Mouse (Mus musculus): Measurements from ENCODE around the gene Tmem52b. TPM values are rescaled to one million over a fixed set of nuclear protein-coding genes. Genes with fewer than 3 reads are reported as not detected.
A peak's percentile ranks its signal among the peaks of the same experiment; 100 is the strongest.

Gene Tmem52b
- polyA plus RNA-seq, 1 experiment from 2014 or later: 0.19 TPM

DNA sequence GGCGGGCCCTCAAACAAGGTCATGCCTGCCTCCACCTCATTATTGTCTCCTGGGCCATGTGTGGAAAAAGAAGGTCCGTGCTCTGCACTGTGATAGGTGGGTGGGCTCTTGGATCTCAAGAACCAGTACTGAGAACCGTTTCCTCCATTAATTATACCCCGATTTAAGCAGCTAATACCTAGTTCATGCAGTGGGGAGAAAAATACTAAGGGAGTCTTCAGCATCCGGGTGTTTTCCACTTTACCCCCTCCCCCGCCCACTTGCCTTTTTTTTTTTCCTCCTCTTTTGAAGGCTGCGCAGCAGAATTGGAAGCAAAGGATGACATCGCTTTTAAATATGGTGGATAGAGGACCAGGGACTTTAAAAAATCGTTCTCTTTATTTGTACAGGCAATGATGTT lies 21.7 kb downstream of the Tmem52b start:
- H3K4me3 ChIP-seq: peak overlapping the region; percentile 79
- H3K9me3 ChIP-seq: no peaks in the 10 kb centered on the region
- WGBS: 15% methylated on average over 9 of the region's 9 CpGs
- no peak for ATAC-seq (ENCODE audit: insufficient number of reproducible peaks, low FRiP score, low TSS enrichment, low read depth)
- H3K4me2 ChIP-seq: peak overlapping the region; percentile 93
- H3K27ac ChIP-seq: no peak overlapping the region
- H3K27me3 ChIP-seq: no peaks in the 10 kb centered on the region
- peaks cover 14% of the 10 kb centered on the region for H3K4me1 ChIP-seq
- H3K9ac ChIP-seq: 0 out of 2 replicates have a peak overlapping the region, but pooled peaks have one; percentile 57
- H3K36me3 ChIP-seq: peaks cover 12% of the 10 kb centered on the region

GRCm38 (mm10) chr6:129534627-129535190 lies 22.4 kb downstream of the Tmem52b start:
- H3K27ac ChIP-seq: no peak overlapping the region
- no peak overlapping the region for H3K9ac ChIP-seq
- H3K4me3 ChIP-seq: peak overlapping the region; percentile 79; the same call in 1 of the 2 replicates
- peaks cover 18% of the 10 kb centered on the region for H3K36me3 ChIP-seq
- H3K9me3 ChIP-seq: no peaks in the 10 kb centered on the region
- peak; percentile 31; the same call in 1 of the 2 replicates for ATAC-seq (ENCODE audit: insufficient number of reproducible peaks, low FRiP score, low TSS enrichment, low read depth)
- H3K4me2 ChIP-seq: peak overlapping the region; percentile 93
- H3K27me3 ChIP-seq: no peaks in the 10 kb centered on the region
- H3K4me1 ChIP-seq: peaks cover 14% of the 10 kb centered on the region
- WGBS: 46% methylated on average over 4 of the region's 4 CpGs

- ATAC-seq (ENCODE audit: insufficient number of reproducible peaks, low FRiP score, low TSS enrichment, low read depth): no peak
- peaks cover 14% of the 10 kb centered on the region for H3K4me1 ChIP-seq
- H3K27ac ChIP-seq: no peak overlapping the region
- H3K9ac ChIP-seq: no peak overlapping the region
- no peak overlapping the region for H3K4me3 ChIP-seq
- no peak overlapping the region for H3K4me2 ChIP-seq
- H3K27me3 ChIP-seq: no peaks in the 10 kb centered on the region
- peaks cover 28% of the 10 kb centered on the region for H3K36me3 ChIP-seq
- WGBS: 77% methylated on average over 4 of the region's 4 CpGs
- H3K9me3 ChIP-seq: no peaks in the 10 kb centered on the region
These were observed 23.4 kb downstream of the Tmem52b start for GRCm38 (mm10) chr6:129535723-129536122.

GRCm38 (mm10) chr6:129538555-129538954 lies 26.2 kb downstream of the Tmem52b start:
- Histone ChIP-seq H3K9ac (no peak overlapping the region), H3K27ac (no peak overlapping the region), H3K27me3 (no peaks in the 10 kb centered on the region), H3K4me2 (no peak overlapping the region), H3K36me3 (peaks cover 42% of the 10 kb centered on the region), H3K4me1 (peaks cover 12% of the 10 kb centered on the region), H3K4me3 (no peak overlapping the region), H3K9me3 (no peaks in the 10 kb centered on the region)
- WGBS: 81% methylated on average over 6 of the region's 6 CpGs
- ATAC-seq (ENCODE audit: insufficient number of reproducible peaks, low FRiP score, low TSS enrichment, low read depth): no peak

DNA sequence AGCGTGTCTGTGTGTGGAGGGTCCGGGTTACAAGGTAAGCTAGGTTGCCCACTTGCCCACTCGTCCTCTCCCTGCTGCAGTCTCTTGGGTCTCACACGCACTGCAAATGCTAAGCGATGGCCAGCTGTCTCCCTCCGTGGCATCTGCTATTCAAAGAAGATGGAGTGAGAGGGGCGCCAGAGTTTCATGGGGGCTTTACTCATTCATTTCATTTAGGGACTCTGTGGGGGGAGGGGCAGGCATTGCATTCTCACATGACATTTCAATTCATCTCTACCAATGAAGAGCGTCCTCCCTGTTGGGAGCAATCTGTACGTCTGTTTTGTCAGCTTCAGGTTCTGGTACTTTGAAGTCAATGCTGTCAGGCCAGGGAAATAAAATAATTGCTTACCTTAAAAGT lies 29.6 kb downstream of the Tmem52b start:
- no peak overlapping the region for H3K4me2 ChIP-seq
- no peak for ATAC-seq (ENCODE audit: insufficient number of reproducible peaks, low FRiP score, low TSS enrichment, low read depth)
- H3K27me3 ChIP-seq: no peaks in the 10 kb centered on the region
- peaks cover 42% of the 10 kb centered on the region for H3K36me3 ChIP-seq
- H3K4me3 ChIP-seq: no peak overlapping the region
- H3K9me3 ChIP-seq: no peaks in the 10 kb centered on the region
- 78% methylated on average over 9 of the region's 9 CpGs for WGBS
- H3K27ac ChIP-seq: no peak overlapping the region
- H3K9ac ChIP-seq: no peak overlapping the region
- 0 out of 2 replicates have a peak, but pooled peaks cover 3% of the 10 kb centered on the region for H3K4me1 ChIP-seq

GRCm38 (mm10) chr6:129542540-129542939 lies 30.2 kb downstream of the Tmem52b start:
- Histone ChIP-seq H3K4me1 (0 out of 2 replicates have a peak, but pooled peaks cover 3% of the 10 kb centered on the region), H3K4me2 (no peak overlapping the region), H3K27ac (no peak overlapping the region), H3K27me3 (no peaks in the 10 kb centered on the region), H3K9ac (no peak overlapping the region), H3K36me3 (peaks cover 42% of the 10 kb centered on the region), H3K4me3 (no peak overlapping the region), H3K9me3 (no peaks in the 10 kb centered on the region)
- ATAC-seq (ENCODE audit: insufficient number of reproducible peaks, low FRiP score, low TSS enrichment, low read depth): no peak
- WGBS: 90% methylated on average over 3 of the region's 3 CpGs

DNA sequence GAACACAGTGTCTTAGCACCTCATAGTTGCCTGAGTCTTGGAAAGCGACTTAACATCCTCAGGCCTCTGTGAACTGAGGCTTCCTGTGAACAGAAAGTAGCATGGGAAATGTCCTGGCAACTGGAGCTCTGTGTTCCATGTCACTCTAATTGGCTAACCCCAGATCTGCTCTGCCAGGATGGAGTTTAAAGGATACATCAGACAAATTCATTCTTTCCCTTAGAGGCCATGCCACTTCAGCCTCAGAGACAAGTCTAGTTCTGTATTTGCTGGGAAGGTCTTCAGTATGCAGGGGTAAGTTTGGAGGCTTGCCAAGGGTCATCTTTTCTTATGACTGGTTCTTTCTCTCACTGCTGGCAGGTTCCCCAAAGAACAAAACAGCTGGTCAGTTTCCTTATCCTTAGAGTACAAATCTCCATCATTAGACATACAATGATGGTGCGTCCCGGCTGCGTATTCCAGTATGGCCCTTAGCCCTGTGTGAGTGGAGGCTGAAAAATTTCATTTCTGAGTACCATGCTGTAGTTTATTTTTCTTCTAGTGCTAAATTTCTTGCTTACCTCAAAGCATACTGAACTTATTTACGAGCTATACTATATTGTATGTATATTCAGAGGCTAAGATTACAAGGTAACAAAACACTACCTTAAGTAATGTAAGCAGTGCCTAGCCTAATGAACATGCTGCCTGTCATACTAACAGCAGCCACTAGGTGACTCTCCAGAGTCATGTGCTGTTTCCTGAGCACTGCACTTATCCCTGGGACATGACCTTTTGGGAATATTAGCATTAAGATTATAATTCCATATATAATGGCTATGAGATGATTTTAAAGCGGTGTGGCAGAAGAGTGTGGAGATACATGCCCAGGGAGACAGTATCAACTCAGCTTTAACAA lies 31.6 kb downstream of the Tmem52b start:
- H3K27ac ChIP-seq: no peak overlapping the region
- no peaks in the 10 kb centered on the region for H3K9me3 ChIP-seq
- H3K4me2 ChIP-seq: no peak overlapping the region
- H3K36me3 ChIP-seq: peaks cover 31% of the 10 kb centered on the region
- 66% methylated on average over 6 of the region's 6 CpGs for WGBS
- ATAC-seq (ENCODE audit: insufficient number of reproducible peaks, low FRiP score, low TSS enrichment, low read depth): no peak
- H3K27me3 ChIP-seq: no peaks in the 10 kb centered on the region
- H3K4me3 ChIP-seq: no peak overlapping the region
- 0 out of 2 replicates have a peak, but pooled peaks cover 3% of the 10 kb centered on the region for H3K4me1 ChIP-seq
- H3K9ac ChIP-seq: no peak overlapping the region

DNA sequence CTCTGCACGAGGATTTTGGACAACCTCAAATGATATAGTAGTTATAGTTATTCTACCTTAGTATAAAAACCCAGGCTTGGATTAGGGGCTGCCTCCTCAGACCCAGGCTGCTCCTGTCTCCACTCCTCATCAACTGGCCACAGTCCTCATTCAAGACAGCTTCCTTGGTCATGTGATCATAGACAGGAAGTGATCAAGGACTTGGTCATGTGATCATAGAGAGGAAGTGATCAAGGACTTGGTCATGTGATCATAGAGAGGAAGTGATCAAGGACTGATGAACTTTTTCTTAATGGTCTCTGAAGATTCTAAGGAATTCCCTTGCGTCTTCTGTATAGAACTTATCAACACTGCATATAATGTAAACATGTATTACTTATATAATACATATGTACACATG lies 34.9 kb downstream of the Tmem52b start:
- H3K9me3 ChIP-seq: no peaks in the 10 kb centered on the region
- H3K4me1 ChIP-seq: 0 out of 2 replicates have a peak, but pooled peaks cover 3% of the 10 kb centered on the region
- ATAC-seq (ENCODE audit: insufficient number of reproducible peaks, low FRiP score, low TSS enrichment, low read depth): no peak
- 76% methylated on average over 2 of the region's 2 CpGs for WGBS
- H3K9ac ChIP-seq: no peak overlapping the region
- no peak overlapping the region for H3K27ac ChIP-seq
- H3K4me3 ChIP-seq: no peak overlapping the region
- no peaks in the 10 kb centered on the region for H3K27me3 ChIP-seq
- no peak overlapping the region for H3K4me2 ChIP-seq
- no peaks in the 10 kb centered on the region for H3K36me3 ChIP-seq

DNA sequence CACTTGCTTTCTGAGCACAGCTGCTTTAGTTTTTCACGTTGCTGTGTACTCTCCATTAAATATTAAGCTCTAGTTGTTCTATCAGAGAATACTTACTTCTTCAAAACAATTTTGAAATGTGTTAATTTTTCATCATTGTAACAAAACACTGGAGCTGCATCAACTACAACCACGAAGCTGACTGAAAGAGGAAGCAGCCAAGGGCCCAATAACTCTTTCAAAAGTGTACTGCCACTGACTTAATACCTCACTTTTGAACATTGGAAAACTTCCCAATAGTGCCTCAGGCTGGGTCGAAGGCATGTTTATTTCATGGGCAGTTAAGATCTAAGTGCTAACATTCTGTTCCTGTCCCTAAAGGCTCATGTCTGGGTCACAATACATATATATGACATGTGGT lies 35.7 kb downstream of the Tmem52b start:
- H3K4me1 ChIP-seq: 0 out of 2 replicates have a peak, but pooled peaks cover 3% of the 10 kb centered on the region
- 54% methylated on average over 3 of the region's 3 CpGs for whole genome bisulfite sequencing
- H3K4me2 ChIP-seq: no peak overlapping the region
- no peak overlapping the region for H3K4me3 ChIP-seq
- H3K27ac ChIP-seq: no peak overlapping the region
- no peak overlapping the region for H3K9ac ChIP-seq
- no peaks in the 10 kb centered on the region for H3K27me3 ChIP-seq
- no peaks in the 10 kb centered on the region for H3K36me3 ChIP-seq
- no peaks in the 10 kb centered on the region for H3K9me3 ChIP-seq
- ATAC-seq (ENCODE audit: insufficient number of reproducible peaks, low FRiP score, low TSS enrichment, low read depth): no peak

GRCm38 (mm10) chr6:129557298-129558023 lies 45.1 kb downstream of the Tmem52b start:
- no peaks in the 10 kb centered on the region for H3K9me3 ChIP-seq
- H3K36me3 ChIP-seq: no peaks in the 10 kb centered on the region
- H3K4me1 ChIP-seq: no peaks in the 10 kb centered on the region
- H3K4me3 ChIP-seq: no peak overlapping the region
- H3K4me2 ChIP-seq: no peak overlapping the region
- no peak overlapping the region for H3K27ac ChIP-seq
- no peak for ATAC-seq (ENCODE audit: insufficient number of reproducible peaks, low FRiP score, low TSS enrichment, low read depth)
- no peaks in the 10 kb centered on the region for H3K27me3 ChIP-seq
- no peak overlapping the region for H3K9ac ChIP-seq

GRCm38 (mm10) chr6:129558946-129559640 lies 46.7 kb downstream of the Tmem52b start:
- ATAC-seq (ENCODE audit: insufficient number of reproducible peaks, low FRiP score, low TSS enrichment, low read depth): peak; percentile 52; the same call in 1 of the 2 replicates
- 22% methylated on average over 12 of the region's 12 CpGs for WGBS

More at GRCm38 (mm10) chr6:129558946-129559640, 46.7 kb downstream of the Tmem52b start:
- H3K4me1 ChIP-seq: no peaks in the 10 kb centered on the region
- no peaks in the 10 kb centered on the region for H3K9me3 ChIP-seq
- no peak overlapping the region for H3K4me2 ChIP-seq
- H3K36me3 ChIP-seq: no peaks in the 10 kb centered on the region
- no peak overlapping the region for H3K27ac ChIP-seq
- H3K9ac ChIP-seq: no peak overlapping the region
- no peak overlapping the region for H3K4me3 ChIP-seq
- no peaks in the 10 kb centered on the region for H3K27me3 ChIP-seq
